Mouse (Mus musculus) retina, postnatal 7 days (tissue): ENCODE measurements around the gene Rilp.

Experiments
- DNase-seq: peaks from one replicate; pipeline ENCODE4 v3.0.0-alpha.2; 2012; ENCODE audit warnings: low read depth, low spot score

Gene Rilp

DNA sequence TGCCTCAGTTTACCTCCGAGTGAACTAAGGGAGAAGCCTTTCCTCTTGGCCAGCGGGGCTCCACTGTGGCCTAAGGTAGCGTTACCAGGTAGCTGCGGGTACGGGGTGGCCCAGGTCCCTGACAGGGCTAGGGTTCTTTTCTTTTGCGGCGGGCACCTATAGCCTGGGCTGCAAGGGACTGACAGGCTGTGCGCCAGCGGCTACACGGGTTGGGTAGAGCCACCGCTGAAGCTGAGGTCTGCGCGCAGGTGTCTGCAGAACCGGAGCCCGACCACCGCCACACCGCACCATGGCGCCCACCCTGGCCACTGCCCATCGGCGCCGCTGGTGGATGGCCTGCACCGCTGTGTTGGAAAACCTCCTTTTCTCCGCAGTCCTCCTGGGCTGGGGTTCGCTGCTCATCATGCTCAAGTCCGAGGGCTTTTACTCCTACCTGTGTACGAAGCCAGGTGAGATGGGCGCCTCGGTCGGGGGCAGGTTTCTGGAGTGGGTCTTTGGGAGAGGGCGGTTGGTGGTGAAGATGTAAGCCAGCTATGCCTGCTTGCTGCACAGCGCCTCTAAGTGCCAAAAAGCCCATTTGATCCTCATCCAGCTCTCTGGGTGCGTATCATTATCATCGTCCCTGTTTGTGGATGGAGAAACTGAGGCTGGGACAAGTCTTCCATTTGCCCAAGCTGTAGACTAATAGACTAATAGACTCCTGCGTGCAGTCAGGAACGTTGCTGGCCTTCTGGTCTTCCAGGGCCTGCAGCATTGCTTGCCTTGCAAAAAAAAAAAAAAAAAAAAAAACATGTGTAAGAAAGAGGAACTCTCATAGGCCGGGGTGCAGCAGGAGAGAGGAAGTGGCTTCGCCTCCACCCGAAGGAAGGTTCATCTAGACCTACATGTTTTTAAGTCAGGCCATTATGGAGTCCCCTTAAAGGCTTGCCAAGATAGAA is 22.7 kb downstream of the Rilp start:
- no peak for DNase-seq

GRCm38 (mm10) chr11:75533314-75534015 is 23.6 kb downstream of the Rilp start:
- no peak for DNase-seq

GRCm38 (mm10) chr11:75534286-75535033 is 24.6 kb downstream of the Rilp start:
- no peak for DNase-seq

DNA sequence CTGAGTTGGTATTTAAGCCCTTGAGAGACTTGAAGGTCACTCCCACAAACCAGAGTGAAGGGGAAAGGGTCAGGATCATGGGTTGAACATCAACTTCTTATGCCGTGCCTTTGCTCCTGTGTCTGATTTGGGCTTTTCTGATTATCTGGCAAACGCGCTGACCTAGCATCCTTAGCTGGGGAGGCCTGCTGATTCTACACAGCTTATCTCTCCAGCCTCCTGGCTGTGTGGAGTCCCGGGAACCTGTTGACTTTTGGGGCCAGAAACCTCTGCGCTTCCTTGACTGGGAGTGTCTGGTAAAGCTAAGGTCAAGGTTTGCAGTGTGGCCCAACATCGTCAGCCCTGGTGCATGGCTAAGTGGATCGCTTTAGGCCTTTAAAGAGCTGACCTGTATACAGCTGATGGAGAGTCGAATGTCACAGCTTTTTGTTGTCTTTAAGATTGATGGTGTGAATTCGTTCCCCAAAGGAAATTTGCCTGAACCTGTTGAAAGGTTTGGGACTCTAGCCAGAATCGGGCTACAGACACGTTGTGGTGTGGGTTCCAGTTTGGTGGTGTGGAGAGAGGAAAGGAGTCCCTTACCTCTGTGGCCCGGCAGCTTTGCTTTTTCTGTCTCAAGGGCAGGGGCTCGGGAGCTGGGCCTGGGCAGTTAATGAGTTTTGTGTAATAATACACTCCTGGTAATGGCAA is 25.4 kb downstream of the Rilp start:
- no peak for DNase-seq

DNA sequence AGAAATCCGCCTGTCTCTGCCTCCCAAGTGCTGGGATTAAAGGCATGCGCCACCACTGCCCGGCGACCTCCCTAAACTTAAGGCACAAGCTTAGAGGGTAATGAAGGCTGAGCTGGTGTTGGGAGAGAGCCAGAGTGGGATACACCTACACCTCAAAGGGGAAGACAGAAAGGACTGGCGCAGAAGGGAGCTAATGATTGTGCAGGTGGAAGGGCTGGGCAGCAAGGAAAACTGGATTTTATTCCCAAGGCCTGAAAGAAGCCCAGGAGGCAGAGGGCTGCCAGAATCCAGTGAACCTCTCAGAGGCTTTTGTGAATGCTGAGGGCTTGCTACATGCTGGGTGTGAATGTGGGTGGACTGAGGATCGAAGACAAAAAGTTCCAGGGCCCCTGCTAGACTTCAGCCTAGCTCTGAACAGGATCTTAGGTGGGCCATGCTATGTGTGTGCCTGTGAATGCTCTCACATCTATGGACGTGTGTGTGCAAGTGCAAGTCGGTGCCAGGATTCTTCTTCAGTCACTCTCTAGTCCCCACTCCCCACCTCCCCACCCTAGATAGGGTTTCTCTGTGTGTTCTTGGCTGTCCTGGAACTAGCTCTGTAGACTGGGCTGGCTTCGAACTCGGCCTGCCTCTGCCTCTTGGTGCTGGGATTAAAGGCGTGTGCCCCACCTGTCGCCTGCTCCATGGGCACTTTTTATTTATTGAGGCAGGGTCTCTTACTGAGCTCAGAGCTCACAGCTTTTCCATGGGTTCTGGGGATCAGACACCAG is 26.5 kb downstream of the Rilp start:
- no peak for DNase-seq

- DNase-seq, result no peak
These were observed 27.1 kb downstream of the Rilp start for GRCm38 (mm10) chr11:75537025-75537414.

DNA sequence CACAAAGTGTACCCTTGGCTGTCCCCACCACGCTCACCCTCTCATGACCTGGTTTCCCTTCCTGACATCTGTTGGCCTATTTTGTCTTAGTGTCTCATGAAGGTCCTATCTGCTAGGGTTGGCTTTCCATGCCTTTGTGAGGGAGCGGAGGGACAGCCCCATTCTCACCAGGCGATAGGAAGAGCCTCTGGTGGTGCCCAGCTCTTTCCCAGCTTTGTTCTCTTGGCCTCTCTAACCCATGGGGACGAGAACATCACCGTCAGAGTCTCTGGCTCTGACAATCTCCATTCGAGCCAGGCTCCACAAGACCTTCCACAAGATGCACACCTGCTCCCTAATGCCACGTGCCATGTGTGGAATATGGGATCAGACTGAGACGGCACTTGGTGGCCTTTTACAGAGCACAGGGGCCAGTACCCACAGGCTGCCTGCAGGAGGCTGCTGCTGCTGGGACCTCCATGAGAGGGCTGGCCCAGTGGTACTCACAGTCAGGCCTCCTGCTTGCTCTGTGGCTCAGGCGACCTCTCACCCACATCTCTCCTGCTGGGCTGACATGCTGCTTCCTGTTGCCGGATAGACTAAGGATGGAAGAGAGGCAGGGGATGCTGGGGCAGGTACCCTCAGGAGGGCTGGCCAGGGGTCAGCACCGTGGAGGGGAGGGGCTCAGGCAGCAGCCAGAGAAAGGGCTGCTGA is 27.7 kb downstream of the Rilp start:
- no peak for DNase-seq

DNA sequence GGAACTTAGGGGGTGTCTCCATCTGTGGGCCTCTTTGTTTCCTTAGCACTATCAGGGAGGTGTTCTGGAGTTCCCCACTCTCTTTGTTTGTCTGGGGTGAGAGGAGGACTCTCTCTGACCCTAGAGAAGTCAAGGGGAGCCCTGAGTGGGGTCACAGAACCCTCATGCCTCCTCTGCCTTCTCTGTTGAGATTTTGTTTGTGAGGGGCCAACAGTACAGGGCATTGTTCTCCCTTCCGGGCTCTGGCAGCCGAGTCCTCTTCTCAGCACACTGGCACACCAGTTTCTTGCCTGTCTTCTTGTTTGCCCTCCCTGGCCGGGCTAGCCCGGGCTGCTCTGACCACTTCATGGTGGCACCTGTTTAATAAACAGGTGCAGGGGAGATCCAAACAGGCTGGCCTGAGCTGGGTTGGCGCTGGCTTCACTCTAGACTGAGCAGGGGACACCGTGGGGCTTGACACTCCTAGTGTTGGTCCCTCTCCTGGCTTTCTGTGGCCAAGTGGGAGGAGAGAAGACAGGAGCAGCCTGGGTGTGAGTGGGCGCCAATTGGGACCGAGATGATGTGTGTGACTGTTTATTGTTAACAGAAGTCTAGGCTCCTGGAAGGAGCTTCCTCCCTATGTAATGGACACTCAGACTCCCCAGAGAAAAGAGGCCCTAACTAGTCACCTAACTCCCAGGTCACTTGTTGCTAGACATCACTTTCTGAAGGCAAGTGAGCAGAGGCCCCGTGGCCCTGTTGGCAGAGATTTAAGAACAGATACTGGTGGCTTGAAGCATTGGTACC is 28.5 kb downstream of the Rilp start:
- DNase-seq, result no peak

GRCm38 (mm10) chr11:75538970-75539299 is 29.0 kb downstream of the Rilp start:
- no peak for DNase-seq

GRCm38 (mm10) chr11:75540209-75540608 is 30.3 kb downstream of the Rilp start:
- DNase-seq, result no peak

- no peak for DNase-seq
These were observed 31.1 kb downstream of the Rilp start for GRCm38 (mm10) chr11:75540710-75541581.

DNA sequence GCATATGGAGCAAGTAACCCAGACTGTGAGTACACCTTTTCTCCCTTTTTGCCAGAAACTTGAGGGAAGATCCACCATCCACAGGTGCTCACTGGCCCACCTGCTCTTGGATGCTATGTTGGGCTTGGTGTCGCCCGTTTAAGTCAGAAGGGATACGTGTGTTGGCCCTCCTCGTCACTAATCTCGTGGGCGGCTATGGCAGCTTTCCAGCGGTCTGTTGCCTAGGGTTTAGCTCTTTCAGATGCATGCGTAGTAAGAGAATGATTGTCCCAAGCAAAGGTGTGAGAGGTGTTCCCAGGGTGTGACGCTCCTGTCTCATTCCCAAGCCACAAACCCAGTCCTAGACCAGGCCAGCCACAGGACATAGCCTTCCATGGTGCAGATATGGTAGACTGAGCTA is 34.8 kb downstream of the Rilp start:
- no peak for DNase-seq

- no peak for DNase-seq
These were observed 36.2 kb downstream of the Rilp start for GRCm38 (mm10) chr11:75546057-75546456.

DNA sequence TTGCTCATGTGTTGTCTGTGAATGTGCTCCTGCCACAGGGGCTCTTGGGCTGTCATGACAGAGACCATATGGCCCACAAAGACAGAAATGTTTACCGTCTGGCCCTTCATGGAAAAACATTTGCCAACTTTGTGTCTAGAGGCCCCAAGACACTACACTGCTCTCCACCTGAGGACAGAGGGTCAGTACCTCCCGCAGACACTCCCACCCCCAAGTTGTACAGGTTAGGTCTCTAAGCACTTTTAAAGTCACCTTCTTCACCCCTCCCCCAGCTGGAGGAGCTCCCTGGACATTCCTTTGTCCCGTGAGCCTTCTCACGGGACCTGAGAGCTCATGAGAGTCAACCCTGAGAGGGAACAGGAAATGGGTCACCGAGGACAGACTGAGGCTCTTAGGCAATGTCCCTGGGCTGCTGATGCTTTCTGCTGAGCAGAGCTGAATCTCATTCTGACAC is 39.8 kb downstream of the Rilp start:
- no peak for DNase-seq

DNA sequence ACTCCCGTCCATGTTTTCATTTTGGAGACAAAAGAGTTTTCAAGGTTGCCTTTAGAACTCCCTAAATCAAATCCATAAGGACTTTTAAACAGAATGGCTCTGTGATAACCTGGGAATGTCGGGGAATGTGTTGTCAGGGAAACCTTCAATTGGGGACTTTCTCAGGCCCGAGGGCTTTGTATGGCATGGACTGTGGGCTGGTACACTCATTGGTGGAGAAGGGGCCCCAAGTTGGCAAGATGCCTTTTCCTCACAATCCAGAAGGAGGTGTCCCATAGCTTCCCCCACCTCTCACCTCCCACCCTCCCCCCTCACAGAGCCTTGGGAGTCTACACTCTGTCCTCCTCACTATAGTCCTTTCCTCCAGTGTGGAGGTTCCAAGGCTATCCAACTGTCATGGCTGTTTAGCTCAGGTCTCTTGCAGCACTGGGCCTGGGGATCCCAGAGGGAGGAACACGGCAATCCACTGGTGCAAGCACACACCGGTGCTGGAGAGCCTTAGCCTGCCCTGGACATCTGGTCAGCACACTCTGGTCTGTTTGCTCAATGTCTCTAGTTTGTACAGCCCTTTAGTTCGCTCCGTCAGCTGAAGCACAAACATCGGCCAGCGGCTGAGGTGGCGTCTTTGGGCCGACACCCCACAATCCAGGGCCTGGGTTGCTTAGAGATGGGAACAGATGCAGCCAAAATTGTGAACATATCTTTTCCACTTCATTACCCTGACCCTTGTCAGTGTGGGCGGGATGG is 40.5 kb downstream of the Rilp start:
- DNase-seq, result no peak

GRCm38 (mm10) chr11:75551321-75551720 is 41.4 kb downstream of the Rilp start:
- no peak for DNase-seq

- DNase-seq, result no peak
These were observed 42.1 kb downstream of the Rilp start for GRCm38 (mm10) chr11:75551961-75552441.
